Mouse (Mus musculus): ENCODE measurements around the gene Cmtr1. TPM values are rescaled to one million over a fixed set of nuclear protein-coding genes. Genes with fewer than 3 reads are reported as not detected.

Gene Cmtr1
- polyA plus RNA-seq (2014; fragmentation: Illumina TruSeq; extraction: RNeasy Lipid Tissue Mini Kit (QIAGEN cat#74804)), result 22.7 TPM

DNA sequence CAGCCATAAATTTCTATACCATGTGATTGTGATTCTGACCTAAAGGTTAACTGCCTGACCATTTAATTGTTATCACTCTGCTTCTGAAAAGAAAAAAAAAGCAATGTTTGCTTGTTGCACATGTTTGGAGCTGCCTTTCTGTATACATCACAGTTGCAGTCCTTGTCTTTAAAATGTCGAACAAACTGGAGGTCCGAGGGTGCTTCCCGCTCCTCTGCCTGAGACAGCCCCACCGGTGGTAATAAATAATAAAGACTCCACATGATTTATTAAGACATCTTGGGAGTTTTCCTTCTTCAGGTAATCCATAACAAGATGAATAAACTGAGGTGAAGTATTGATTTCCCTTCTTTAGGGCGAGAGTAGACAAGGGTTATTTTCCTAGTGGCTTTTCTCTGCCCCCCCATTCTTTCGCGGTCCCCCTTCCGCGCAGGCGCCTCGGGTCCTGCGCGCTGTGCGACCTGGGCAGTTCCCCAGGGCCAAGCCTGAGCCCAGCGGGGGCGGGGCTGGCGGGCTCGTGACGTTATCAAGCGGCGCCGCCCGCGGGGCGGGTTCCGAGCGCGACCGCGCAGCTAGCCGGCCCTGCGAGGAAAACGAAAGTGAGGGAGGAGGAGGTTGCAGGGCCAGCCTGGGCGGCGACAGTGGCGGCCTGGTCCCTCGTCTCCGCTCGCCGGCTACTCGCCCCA is at the start of gene Cmtr1:
Gene Cmtr1, plus strand, starts transcription at position 520 of the 686 bp plus-strand sequence.

GRCm38 (mm10) chr17:29614115-29615023 is 46.0 kb upstream of the Cmtr1 start, which contains the start of the genes Rnf8 and Gm28043:
Rnf8 (plus strand) TSS chr17:29614790.
Gm28043 (plus strand) TSS chr17:29614876.

DNA sequence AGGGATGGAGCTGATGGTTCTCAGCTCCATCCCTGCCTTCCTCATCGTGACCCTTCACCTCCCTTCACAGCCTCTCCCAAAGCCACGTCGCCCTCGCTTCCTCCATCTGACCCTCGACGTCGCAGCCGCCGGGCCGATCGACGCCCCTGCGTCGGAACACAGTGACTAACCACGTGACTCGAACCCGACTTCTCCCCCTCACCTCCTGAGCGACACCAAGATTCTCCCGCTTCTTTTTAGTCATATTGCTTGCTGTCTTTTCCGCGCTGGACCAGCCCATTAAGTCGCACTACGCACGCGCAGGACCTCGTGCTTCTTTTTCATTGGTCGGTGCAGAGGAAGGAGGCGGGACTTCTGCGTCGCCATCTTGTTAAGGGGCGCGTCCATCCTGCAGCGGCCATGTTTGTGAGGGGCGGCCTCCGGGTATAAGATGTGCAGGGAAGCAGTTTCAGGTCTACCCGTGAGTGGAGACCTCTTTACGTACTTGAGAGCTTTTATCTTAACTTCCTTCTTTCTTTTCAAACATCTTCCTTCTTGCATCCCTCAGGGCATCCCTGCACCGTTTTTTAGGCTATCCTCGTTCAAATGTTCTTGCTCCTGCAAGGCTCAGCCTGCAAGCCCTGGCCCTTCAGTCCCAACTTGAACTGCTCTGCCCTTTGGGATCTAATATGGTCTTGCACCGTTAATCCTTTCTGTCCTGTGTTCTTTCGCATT is 56.5 kb downstream of the Cmtr1 start, which contains the start of gene Ccdc167:
Gene Ccdc167, minus strand, starts transcription at position 313 of the 714 bp plus-strand sequence.

Other genes with a start within 250 kb of the Cmtr1 start
- gene Pim1, start 169.8 kb upstream of the Cmtr1 start, polyA plus RNA-seq (2014; fragmentation: Illumina TruSeq; extraction: RNeasy Lipid Tissue Mini Kit (QIAGEN cat#74804)), result 17.8 TPM
- not detected for gene Gm17657, start 111.0 kb upstream of the Cmtr1 start, polyA plus RNA-seq (2014; fragmentation: Illumina TruSeq; extraction: RNeasy Lipid Tissue Mini Kit (QIAGEN cat#74804))
- 3.6 TPM for gene Tbc1d22b, start 110.8 kb upstream of the Cmtr1 start, polyA plus RNA-seq (2014; fragmentation: Illumina TruSeq; extraction: RNeasy Lipid Tissue Mini Kit (QIAGEN cat#74804))
- gene Tmem217, start 108.2 kb upstream of the Cmtr1 start, polyA plus RNA-seq (2014; fragmentation: Illumina TruSeq; extraction: RNeasy Lipid Tissue Mini Kit (QIAGEN cat#74804)), result not detected
- gene Rnf8, start 45.8 kb upstream of the Cmtr1 start, polyA plus RNA-seq (2014; fragmentation: Illumina TruSeq; extraction: RNeasy Lipid Tissue Mini Kit (QIAGEN cat#74804)), result 18.9 TPM
- 0.97 TPM for gene Gm28043, start 45.7 kb upstream of the Cmtr1 start, polyA plus RNA-seq (2014; fragmentation: Illumina TruSeq; extraction: RNeasy Lipid Tissue Mini Kit (QIAGEN cat#74804))
- 6.9 TPM for gene Ccdc167, start 56.4 kb downstream of the Cmtr1 start, polyA plus RNA-seq (2014; fragmentation: Illumina TruSeq; extraction: RNeasy Lipid Tissue Mini Kit (QIAGEN cat#74804))

Data from ovary, adult 10 weeks (tissue).